Mouse (Mus musculus): ENCODE results near the gene Wfdc17.

Gene Wfdc17

DNA sequence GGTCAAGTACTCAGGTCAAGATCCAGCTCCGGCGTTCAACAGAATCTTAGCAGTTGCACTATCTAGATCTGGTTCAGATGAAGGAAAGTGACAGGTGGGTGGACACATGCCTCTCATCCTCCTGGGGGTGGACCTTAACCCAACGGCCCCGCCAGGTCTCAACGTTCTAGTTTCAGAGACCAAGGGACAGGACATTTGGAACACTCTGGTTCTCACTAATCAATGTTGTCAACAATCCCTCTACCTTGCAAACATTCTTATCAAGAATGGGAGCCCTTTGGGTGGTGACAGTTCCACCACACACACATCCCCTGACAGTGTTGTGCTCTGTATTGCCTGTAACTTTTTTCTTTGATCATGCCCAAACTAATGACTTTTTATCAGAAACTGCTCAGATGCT, 38.0 kb downstream of the Wfdc17 start:
- peak; percentile 45 for DNase-seq

- DNase-seq, result no peak
Observed at GRCm38 (mm10) chr11:83742731-83743355, 39.1 kb downstream of the Wfdc17 start.

DNA sequence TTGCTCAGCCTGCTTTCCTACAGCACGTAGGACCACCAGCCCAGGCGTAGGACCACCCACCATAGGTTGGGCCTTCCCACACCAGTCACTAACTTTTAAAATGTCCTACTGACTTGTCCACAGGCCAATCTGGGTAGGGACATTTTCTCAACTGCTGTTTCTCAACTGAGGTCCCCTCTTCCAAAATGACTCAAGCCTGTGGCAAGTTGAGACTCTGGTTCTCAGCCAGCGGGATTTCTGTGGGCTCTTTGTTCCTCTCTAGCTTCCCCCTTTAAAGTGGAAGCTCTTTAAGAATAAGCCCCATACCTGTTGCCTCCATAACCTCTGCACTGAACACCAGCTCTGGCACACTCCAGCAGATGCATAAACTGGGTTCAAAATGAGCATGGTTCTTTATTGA, 39.7 kb downstream of the Wfdc17 start:
- peak; percentile 57 for DNase-seq

- DNase-seq, result peak; percentile 92
Observed at GRCm38 (mm10) chr11:83746152-83746551, 42.4 kb downstream of the Wfdc17 start.

DNA sequence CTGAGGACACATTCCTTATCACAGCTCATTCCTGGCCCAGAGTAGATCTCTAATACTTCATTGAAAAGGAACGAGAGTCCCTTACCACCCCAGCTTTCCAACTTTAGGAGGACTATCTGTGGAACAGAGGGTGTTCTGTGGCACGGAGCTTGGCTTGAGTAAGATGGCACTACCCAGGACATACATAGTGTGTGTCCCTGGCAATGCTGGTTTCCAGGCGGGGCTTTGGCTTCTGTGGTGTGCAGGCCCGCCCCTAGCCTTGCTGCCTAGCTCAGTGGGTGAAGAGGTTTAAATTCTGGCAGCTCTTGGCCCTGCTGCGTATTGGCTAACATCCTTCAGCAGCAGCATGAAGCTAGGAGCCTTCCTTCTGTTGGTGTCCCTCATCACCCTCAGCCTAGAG, 42.9 kb downstream of the Wfdc17 start, which contains the start of gene Wfdc21:
Gene Wfdc21, plus strand, starts transcription at position 260 of the 400 bp plus-strand sequence.
- DNase-seq, result peak; percentile 71

DNA sequence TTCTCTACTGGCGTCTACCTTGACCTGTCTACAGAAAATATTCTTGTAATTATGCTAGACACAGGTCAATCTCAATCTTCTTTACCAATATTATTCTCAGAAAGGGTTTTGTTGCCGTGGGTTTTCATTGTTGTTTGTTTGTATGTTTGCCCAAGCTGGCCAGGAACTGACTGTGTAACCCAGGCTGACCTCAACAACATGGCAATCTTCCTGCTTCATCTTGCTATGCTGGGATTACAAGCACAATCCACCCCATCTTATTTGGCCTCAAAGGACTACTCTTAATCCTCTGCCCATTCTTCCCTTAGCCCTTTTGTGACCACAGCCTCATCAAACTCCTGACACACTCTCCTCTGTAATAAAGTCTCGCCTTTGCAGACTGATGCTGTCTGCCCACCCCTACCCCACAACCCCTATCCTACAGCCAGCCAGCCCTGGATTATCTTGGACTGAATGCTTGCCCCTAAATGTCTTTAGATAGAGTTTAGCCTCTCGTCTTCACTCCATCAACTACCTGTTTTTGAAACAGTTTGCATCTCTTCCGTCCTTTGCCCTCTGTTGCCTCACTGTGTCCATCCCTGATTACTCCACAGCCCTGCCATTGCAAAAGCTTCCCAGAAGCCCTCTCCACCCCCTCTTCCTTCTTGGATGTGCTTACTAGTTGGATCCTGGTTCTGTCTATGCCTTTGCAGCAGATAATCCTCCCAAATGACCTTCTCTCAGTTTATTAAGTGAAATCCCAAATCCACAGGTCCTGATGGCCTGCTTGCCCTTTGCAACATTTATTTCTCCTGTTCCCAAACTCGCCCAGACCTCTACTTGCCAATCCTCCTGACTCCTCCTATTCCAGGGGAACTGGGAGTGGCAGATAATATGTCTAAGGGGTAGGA, 43.8 kb downstream of the Wfdc17 start:
- DNase-seq, result peak; percentile 78

DNA sequence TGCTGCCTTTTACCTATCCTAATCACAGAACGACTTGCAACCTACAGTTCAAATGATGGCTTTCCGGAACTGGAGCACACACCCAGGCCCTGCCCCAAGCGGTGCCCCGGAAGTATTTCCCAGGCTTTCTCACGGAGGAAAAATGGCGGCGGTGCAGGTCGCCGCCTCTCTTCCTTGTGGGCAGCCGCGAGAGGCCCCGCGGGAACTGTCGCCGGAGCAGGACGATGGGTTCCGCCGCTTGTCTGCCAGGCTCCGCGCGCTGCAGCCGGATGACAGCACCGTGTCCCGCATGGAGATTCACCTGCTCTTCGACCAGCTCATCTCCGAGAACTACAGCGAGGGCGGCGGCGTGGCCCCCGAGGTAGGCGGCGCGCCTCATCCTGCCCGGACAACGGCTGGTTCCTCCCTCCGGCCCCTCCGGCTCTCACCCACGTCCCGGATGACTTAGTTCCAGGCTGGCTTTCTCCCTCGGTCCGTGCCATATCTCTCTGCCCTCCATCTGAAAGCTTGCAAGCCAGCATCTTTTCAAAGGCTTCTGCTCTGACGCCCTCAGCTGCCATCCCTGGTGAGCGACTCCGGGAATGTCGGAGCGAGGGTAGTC, 49.9 kb downstream of the Wfdc17 start, which contains the start of gene Heatr6:
Gene Heatr6, plus strand, starts transcription at position 116 of the 601 bp plus-strand sequence.
- peak; percentile 99 for DNase-seq

- DNase-seq, result peak; percentile 66
Observed at GRCm38 (mm10) chr11:83754227-83754626, 50.4 kb downstream of the Wfdc17 start.
